Mouse (Mus musculus) intestine, embryonic 15.5 days (tissue): ENCODE measurements around the gene Rictor. TPM values are rescaled to one million over a fixed set of nuclear protein-coding genes. Genes with fewer than 3 reads are reported as not detected.
"Not testable (repeated sequence)": the region's sequence is repeated elsewhere in the genome, so short reads cannot be mapped to it uniquely, and the experiment has no call there.

ENCODE experiments used
- ATAC-seq: fragments of 200-750 bp; cut with Nextera tagmentation; 2 replicates; pipeline ENCODE4 v1.8.0; 2017; ENCODE audit warnings: moderate TSS enrichment, moderate library complexity
- H3K27ac ChIP-seq: fragments of 300-500 bp; sonication (generic); 2 replicates; pipeline ENCODE4 v1.5.1; 2015; ENCODE audit warnings: mild to moderate bottlenecking, inconsistent platforms
- H3K27me3 ChIP-seq: fragments of 300-500 bp; sonication (generic); replicated peaks from 2 replicates; pipeline ENCODE4 v1.6.1; 2015; ENCODE audit warnings: inconsistent platforms
- H3K36me3 ChIP-seq: fragments of 300-500 bp; sonication (generic); 2 replicates; pipeline ENCODE4 v1.6.1; 2015; ENCODE audit warnings: inconsistent platforms
- H3K4me1 ChIP-seq: fragments of 300-500 bp; sonication (generic); replicated peaks from 2 replicates; pipeline ENCODE4 v1.6.1; 2015; ENCODE audit warnings: inconsistent platforms
- H3K4me2 ChIP-seq: fragments of 300-500 bp; sonication (generic); replicated peaks from 2 replicates; pipeline ENCODE4 v1.6.1; 2015; ENCODE audit warnings: mild to moderate bottlenecking, inconsistent platforms
- H3K4me3 ChIP-seq: fragments of 300-500 bp; sonication (generic); replicated peaks from 2 replicates; pipeline ENCODE4 v1.5.1; 2015; ENCODE audit warnings: inconsistent platforms
- H3K9ac ChIP-seq: fragments of 300-500 bp; sonication (generic); 2 replicates; pipeline ENCODE4 v1.6.1; 2015; ENCODE audit warnings: inconsistent platforms
- H3K9me3 ChIP-seq: fragments of 300-500 bp; sonication (generic); 2 replicates; pipeline ENCODE4 v1.6.1; 2016; ENCODE audit warnings: inconsistent platforms
- WGBS: fragments of 180-500 bp; shearing (Covaris S2); methylation state at CpG from one replicate; pipeline ENCODE4 v1.1.7; 2015; 5-methylcytosine and 5-hydroxymethylcytosine counted together
- polyA plus RNA-seq: library from polyadenylated mRNA; unstranded; fragments of >200 nt; fragmentation: Nextera tagmentation; extraction: Ambion mirVana; gene quantifications from 2 replicates; pipeline ENCODE4 v1.2.1, GENCODE M21; 2015

The Rictor gene
- polyA plus RNA-seq, 1 experiment from 2014 or later, result 36.9 TPM

DNA sequence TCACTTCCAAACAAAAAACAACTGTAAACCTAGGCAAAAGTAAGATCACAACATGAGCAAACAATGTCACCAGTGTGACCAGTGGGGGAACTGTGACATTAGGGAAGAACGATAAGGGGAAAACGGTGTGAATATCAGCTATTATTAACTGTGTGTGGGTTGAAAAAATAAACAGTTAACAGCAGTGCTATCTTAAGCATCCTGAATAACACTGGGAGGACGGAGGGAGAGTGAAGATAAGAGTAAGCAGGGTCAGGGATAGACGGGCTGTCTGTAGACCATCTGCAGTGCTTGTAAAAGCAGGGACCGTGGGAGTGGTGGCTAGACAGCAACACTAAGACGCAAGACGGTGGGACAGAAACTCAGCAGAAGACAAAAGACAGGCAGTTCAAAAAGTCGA lies 35.5 kb downstream of the Rictor start:
- Histone ChIP-seq H3K4me3 (no peak overlapping the region), H3K27me3 (no peaks in the 10 kb centered on the region), H3K4me2 (no peak overlapping the region), H3K9me3 (no peaks in the 10 kb centered on the region), H3K27ac (no peak overlapping the region), H3K4me1 (no peaks in the 10 kb centered on the region), H3K9ac (no peak overlapping the region), H3K36me3 (no peaks in the 10 kb centered on the region)
- ATAC-seq, result no peak
- WGBS, result 21% methylated on average over 8 of the region's 8 CpGs

DNA sequence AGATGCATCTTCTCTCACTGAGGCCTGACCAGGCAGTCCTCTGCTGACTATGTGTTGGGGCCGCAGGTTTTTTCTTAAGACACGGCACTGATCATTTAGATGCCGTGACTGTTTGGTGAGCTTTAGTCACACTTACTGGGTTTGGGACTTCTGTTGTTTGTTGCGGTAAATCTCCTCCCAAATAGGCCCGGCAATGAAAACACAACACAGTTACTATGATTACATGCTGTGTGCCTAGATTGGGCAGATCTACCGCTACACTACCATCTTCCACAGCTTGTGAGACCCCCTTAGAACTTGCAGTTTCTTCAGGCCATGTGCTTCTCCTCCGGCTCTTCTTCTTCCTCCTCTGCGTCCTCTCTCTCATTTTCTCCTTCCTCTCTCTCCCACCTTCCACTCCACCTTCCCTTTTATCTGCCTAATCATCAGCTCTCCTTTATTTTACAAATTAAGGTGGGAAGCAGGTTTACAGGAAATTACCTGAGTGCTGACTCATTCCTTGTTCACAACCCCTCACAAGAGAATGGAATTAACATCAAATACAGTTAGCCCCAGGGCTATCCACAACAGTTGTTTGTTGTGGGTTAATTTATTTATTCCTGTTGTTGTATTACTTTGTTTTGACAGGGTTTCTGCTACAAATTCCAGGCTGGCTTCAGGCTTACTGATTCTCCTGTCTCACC lies 38.3 kb downstream of the Rictor start:
- H3K9ac ChIP-seq, H3K4me3 ChIP-seq, H3K27ac ChIP-seq, ATAC-seq, H3K36me3 ChIP-seq, H3K4me2 ChIP-seq, H3K9me3 ChIP-seq, H3K4me1 ChIP-seq, H3K27me3 ChIP-seq: not testable (repeated sequence)
- 80% methylated on average over 8 of the region's 8 CpGs for WGBS

DNA sequence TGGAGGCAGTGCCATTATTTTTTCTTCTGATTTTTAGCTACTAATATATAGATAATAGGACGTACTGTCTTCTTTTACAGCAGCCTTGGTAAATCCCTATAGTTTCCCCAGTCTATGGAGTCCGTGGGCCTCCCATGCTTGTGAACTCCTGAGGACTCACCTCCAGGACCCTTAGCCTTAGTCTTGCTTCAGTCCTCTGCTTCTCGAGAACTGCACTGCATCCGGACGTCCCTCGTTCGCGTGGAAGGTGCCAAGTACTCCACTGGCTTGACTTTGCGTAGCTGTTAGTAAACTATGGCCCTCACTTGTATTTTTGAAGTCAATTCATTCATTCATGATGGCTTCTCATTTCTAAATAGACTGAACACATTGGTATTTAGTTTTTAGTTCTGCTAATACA lies 38.8 kb downstream of the Rictor start:
- Histone ChIP-seq H3K4me1 (no peaks in the 10 kb centered on the region), H3K27me3 (no peaks in the 10 kb centered on the region), H3K36me3 (no peaks in the 10 kb centered on the region), H3K9me3 (no peaks in the 10 kb centered on the region), H3K9ac (no peak overlapping the region), H3K27ac (no peak overlapping the region), H3K4me2 (no peak overlapping the region), H3K4me3 (no peak overlapping the region)
- WGBS, result 89% methylated on average over 9 of the region's 9 CpGs
- ATAC-seq, result no peak

- Histone ChIP-seq H3K4me3 (no peak overlapping the region), H3K36me3 (0 out of 2 replicates have a peak, but pooled peaks cover 4% of the 10 kb centered on the region), H3K27ac (no peak overlapping the region), H3K4me1 (no peaks in the 10 kb centered on the region), H3K27me3 (no peaks in the 10 kb centered on the region), H3K4me2 (no peak overlapping the region), H3K9me3 (no peaks in the 10 kb centered on the region), H3K9ac (no peak overlapping the region)
- ATAC-seq, result no peak
- 59% methylated on average over 2 of the region's 2 CpGs for WGBS
These were observed 46.2 kb downstream of the Rictor start for GRCm38 (mm10) chr15:6754400-6754799.

- ATAC-seq, result no peak
These were observed 64.1 kb downstream of the Rictor start for GRCm38 (mm10) chr15:6772265-6772664.

DNA sequence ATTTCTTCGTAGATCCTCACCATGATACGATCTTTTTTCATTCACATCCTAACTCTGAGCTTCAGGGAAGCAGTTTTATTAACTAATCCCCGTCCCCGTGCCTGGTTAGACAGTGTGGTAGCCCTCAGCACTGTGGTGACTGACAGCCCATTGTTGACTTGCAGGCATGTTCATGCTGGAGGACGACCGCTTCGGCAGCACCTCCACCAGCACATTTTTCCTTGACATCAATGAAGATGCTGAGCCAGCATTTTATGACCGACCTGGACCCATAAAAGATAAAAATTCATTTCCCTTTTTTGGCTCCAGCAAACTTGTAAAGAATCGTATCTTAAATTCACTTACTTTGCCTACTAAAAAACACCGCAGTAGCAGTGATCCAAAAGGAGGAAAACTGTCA lies 78.0 kb downstream of the Rictor start:
- no peak overlapping the region for H3K9ac ChIP-seq
- no peaks in the 10 kb centered on the region for H3K4me1 ChIP-seq
- no peaks in the 10 kb centered on the region for H3K9me3 ChIP-seq
- no peak overlapping the region for H3K27ac ChIP-seq
- H3K4me3 ChIP-seq, result no peak overlapping the region
- H3K36me3 ChIP-seq, result peaks cover 31% of the 10 kb centered on the region
- H3K4me2 ChIP-seq, result no peak overlapping the region
- no peaks in the 10 kb centered on the region for H3K27me3 ChIP-seq
- 93% methylated on average over 10 of the region's 10 CpGs for WGBS
- ATAC-seq, result no peak

More at GRCm38 (mm10) chr15:6772265-6772664, 64.1 kb downstream of the Rictor start:
- Histone ChIP-seq H3K4me2 (no peak overlapping the region), H3K4me3 (no peak overlapping the region), H3K9me3 (no peaks in the 10 kb centered on the region), H3K9ac (no peak overlapping the region), H3K4me1 (no peaks in the 10 kb centered on the region), H3K36me3 (0 out of 2 replicates have a peak, but pooled peaks cover 3% of the 10 kb centered on the region), H3K27ac (no peak overlapping the region), H3K27me3 (no peaks in the 10 kb centered on the region)
- WGBS, result 82% methylated on average over 3 of the region's 3 CpGs

DNA sequence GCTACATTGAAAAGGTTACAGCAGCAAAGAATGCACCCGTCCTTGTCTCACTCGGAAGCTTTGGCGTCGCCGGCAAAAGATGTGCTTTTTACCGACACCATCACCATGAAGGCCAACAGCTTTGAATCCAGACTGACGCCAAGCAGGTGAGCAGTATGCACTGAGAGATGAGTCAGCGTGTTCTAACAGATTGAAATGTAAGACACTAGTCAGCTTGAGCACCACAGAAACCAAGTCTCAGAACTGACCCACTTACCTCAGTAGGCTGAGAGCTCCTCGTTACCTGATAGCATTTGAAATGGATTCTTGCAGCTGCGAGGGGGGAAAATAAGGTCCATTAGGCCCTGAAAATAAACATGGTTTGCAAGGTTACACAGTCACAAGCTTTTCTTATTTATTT lies 79.1 kb downstream of the Rictor start:
- Histone ChIP-seq H3K9me3 (no peaks in the 10 kb centered on the region), H3K27me3 (no peaks in the 10 kb centered on the region), H3K4me3 (no peak overlapping the region), H3K9ac (no peak overlapping the region), H3K27ac (no peak overlapping the region), H3K36me3 (peaks cover 31% of the 10 kb centered on the region), H3K4me2 (no peak overlapping the region), H3K4me1 (no peaks in the 10 kb centered on the region)
- WGBS, result 93% methylated on average over 10 of the region's 10 CpGs
- no peak for ATAC-seq

DNA sequence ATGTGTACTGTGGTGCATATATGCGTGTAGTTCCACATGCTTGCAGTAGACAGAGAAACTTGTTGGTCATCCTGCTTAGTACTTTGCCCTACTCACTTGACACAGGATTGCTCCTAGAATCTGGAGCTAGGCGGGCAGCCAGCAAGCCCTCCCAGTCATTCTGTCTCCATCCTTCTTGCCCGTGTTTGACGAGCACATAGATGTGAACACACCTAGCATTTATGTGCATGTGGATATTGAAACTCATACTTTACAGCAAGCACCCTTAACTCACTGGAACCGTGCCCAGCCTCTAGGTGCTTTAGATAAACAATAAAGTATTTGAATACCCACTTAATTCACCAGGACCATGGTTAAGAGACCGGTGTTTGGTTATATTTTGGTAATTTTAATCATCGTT lies 81.8 kb downstream of the Rictor start:
- Histone ChIP-seq H3K36me3 (peaks cover 34% of the 10 kb centered on the region), H3K4me2 (no peak overlapping the region), H3K9ac (no peak overlapping the region), H3K27me3 (no peaks in the 10 kb centered on the region), H3K9me3 (no peaks in the 10 kb centered on the region), H3K27ac (no peak overlapping the region), H3K4me3 (no peak overlapping the region), H3K4me1 (no peaks in the 10 kb centered on the region)
- WGBS, result 85% methylated on average over 7 of the region's 7 CpGs
- no peak for ATAC-seq

DNA sequence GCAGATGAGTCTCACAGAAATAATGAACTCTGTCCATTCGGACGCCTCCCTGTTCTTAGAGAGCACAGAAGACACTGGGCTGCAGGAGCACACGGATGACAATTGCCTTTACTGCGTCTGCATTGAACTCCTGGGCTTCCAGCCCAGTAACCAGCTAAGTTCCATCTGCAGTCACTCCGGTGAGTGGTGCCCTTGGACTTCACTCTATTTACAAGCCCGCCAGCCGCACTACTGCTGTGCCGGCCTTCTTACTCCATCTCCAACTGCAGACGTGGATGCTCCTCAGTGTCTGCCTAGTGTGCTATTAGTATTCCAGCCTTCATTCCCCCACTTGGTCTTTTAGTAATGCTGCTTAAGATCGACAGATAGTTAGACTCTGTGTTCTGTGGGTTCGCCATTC lies 83.5 kb downstream of the Rictor start:
- Histone ChIP-seq H3K4me1 (no peaks in the 10 kb centered on the region), H3K27me3 (no peaks in the 10 kb centered on the region), H3K27ac (no peak overlapping the region), H3K4me2 (no peak overlapping the region), H3K9ac (no peak overlapping the region), H3K36me3 (peaks cover 36% of the 10 kb centered on the region), H3K4me3 (no peak overlapping the region), H3K9me3 (no peaks in the 10 kb centered on the region)
- WGBS, result 90% methylated on average over 11 of the region's 11 CpGs
- no peak for ATAC-seq

DNA sequence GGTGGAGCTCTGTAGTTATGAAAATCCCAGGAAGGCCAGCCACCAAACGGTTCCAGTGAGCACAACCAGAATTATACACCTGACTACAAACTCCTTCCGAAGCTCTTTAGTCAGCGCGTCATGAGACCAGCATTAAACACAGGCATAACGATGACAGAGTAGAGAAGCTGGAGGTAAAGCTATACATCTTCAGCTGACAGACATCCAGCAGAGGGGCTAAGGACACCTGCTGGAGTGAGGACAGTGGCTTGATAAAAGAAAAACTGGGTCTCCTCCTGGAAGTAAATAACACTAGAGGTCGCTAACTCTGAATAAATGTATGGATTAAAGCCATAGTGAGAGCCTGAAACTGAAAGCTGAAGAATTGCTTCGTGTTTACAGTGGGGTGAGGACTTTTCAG lies 84.7 kb downstream of the Rictor start:
- Histone ChIP-seq H3K9me3 (no peaks in the 10 kb centered on the region), H3K27me3 (no peaks in the 10 kb centered on the region), H3K36me3 (peaks cover 28% of the 10 kb centered on the region), H3K4me1 (no peaks in the 10 kb centered on the region), H3K4me2 (no peak overlapping the region), H3K27ac (no peak overlapping the region), H3K9ac (no peak overlapping the region), H3K4me3 (no peak overlapping the region)
- 85% methylated on average over 7 of the region's 7 CpGs for WGBS
- no peak for ATAC-seq

DNA sequence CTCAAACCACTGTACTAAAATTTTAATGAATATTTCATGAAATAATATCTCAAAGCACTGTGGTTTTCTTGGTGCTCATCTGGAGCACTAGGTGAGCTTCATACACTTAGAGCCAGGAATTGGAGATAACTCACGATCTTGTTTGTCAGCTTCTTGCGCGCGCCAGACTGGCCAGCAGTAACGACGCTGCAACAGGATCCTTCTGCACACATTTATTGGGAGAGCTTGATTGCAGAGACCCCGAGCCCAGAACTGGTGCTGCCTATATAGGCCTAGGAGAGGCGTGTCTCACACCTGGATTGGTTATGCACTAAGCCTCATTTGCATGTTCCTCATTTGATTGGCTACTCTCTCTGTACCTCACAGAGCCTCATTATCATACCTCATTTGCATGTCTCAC lies 93.0 kb downstream of the Rictor start:
- not testable (repeated sequence) for H3K9me3 ChIP-seq, ATAC-seq, H3K4me1 ChIP-seq, H3K27ac ChIP-seq, H3K4me2 ChIP-seq, H3K36me3 ChIP-seq, H3K9ac ChIP-seq, H3K4me3 ChIP-seq, H3K27me3 ChIP-seq
- WGBS, result 96% methylated on average over 8 of the region's 8 CpGs

DNA sequence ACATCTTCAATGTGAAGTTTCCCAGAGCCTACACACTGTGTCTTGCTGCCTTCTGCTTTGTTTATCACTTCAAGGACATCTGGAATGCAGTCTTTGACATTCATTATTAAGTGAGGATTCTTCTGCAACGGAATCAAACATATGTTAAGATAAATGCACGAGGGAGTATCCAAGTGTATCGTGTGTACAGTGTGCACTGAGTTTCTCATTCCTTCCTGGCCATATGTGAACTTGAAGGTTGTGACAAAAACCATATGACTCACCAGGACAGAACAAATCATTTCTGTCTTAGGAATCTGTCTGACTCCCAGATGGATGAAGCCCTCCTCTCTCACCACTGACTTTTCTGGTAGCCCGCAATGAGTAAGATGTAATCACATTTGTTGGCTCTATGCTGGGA lies 107.6 kb downstream of the Rictor start:
- Histone ChIP-seq H3K27ac (no peak overlapping the region), H3K27me3 (no peaks in the 10 kb centered on the region), H3K9ac (no peak overlapping the region), H3K4me2 (no peak overlapping the region), H3K4me3 (no peak overlapping the region), H3K36me3 (no peaks in the 10 kb centered on the region), H3K9me3 (no peaks in the 10 kb centered on the region), H3K4me1 (no peaks in the 10 kb centered on the region)
- ATAC-seq, result peak; percentile 39; the same call in 1 of the 2 replicates
- 41% methylated on average over 4 of the region's 4 CpGs for WGBS

- no peaks in the 10 kb centered on the region for H3K4me1 ChIP-seq
- no peak for ATAC-seq
- WGBS, result 51% methylated on average over 4 of the region's 4 CpGs
- no peak overlapping the region for H3K27ac ChIP-seq
- no peak overlapping the region for H3K4me3 ChIP-seq
- H3K36me3 ChIP-seq, result no peaks in the 10 kb centered on the region
- no peak overlapping the region for H3K9ac ChIP-seq
- H3K27me3 ChIP-seq, result no peaks in the 10 kb centered on the region
- H3K4me2 ChIP-seq, result no peak overlapping the region
- no peaks in the 10 kb centered on the region for H3K9me3 ChIP-seq
These were observed 132.0 kb downstream of the Rictor start for GRCm38 (mm10) chr15:6840199-6840598.
